Mouse (Mus musculus): ENCODE results near the gene Mettl1. TPM values are rescaled to one million over a fixed set of nuclear protein-coding genes. Genes with fewer than 3 reads are reported as not detected.

The Mettl1 gene
- polyA plus RNA-seq, 1 experiment = 14.6 TPM

DNA sequence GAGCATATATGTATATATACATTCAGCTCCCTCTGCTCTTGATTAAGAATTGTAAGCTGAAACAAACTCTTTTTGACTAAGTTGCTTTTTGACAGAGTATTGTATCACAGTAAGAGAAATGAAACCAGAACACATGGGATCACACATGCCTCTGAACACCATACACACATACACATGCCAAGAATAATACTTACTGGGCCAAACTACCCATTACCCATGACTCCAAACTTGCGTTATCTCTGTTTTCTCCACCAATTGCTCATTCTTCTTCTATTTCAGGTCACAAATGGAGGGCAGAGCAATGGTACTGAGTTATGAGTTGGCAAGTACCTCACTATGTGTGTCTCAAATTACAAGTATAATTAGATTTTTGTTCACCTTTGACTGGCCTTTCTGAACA, 32.8 kb downstream of the Mettl1 start:
- Histone ChIP-seq H3K4me1 (ENCODE audit: control insufficient read depth, insufficient read depth, low read length) (peaks cover 5% of the 10 kb centered on the region; the same call in 1 of the 2 replicates), H3K4me3 (replicated peaks; ENCODE audit: control insufficient read depth, low read depth, low read length) (no peak overlapping the region), H3K27ac (ENCODE audit: control insufficient read depth, insufficient read depth, low read depth, low read length, poor library complexity) (no peak overlapping the region)
- 88% methylated on average over 1 of the region's 1 CpGs for WGBS
- no peak for TF ChIP-seq CTCF (IDR thresholded peaks at IDR 0.05; ENCODE audit: control insufficient read depth, insufficient read depth, low read length)
- no peak for TF ChIP-seq POLR2A (IDR thresholded peaks at IDR 0.05; ENCODE audit: borderline replicate concordance, control insufficient read depth, low read depth, low read length)

DNA sequence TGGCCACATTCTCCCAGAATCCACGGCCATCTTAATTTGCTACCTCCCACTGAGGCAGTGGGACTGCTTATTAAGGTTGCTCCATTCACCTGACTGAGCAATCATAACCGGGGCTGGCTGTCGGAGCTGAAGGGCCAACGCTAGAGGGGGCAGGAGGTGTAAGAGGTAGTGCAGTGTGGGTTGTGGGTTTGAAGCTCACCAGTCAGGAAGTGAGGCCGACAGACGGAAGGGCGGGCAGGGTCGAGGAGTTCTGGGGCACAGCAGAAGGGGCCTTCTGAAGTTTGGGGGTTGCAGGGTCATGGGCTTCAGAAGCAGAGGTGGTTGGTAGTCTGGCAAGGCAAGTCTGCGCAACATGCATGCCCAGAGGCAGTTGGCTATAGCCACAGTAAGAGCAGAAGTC, 33.9 kb downstream of the Mettl1 start, which contains the start of gene Agap2:
TSS of gene Agap2 (plus strand) at position 205 of the 400 bp plus-strand sequence.
- Histone ChIP-seq H3K27ac (ENCODE audit: control insufficient read depth, insufficient read depth, low read depth, low read length, poor library complexity) (peak within 1 kb of the TSS; percentile 35), H3K4me3 (replicated peaks; ENCODE audit: control insufficient read depth, low read depth, low read length) (peak within 1 kb of the TSS; percentile 87), H3K4me1 (ENCODE audit: control insufficient read depth, insufficient read depth, low read length) (peaks cover 5% of the 10 kb centered on the region; the same call in 1 of the 2 replicates)
- WGBS = 3% methylated on average over 9 of the region's 9 CpGs
- TF ChIP-seq CTCF (IDR thresholded peaks at IDR 0.05; ENCODE audit: control insufficient read depth, insufficient read depth, low read length) (peak; percentile 76), POLR2A (IDR thresholded peaks at IDR 0.05; ENCODE audit: borderline replicate concordance, control insufficient read depth, low read depth, low read length) (peak; percentile 75; the same call in 1 of the 2 replicates)

GRCm38 (mm10) chr10:127075651-127076050, 34.4 kb downstream of the Mettl1 start:
- WGBS = 3% methylated on average over 8 of the region's 8 CpGs
- TF ChIP-seq POLR2A (IDR thresholded peaks at IDR 0.05; ENCODE audit: borderline replicate concordance, control insufficient read depth, low read depth, low read length) = no peak
- no peak for TF ChIP-seq CTCF (IDR thresholded peaks at IDR 0.05; ENCODE audit: control insufficient read depth, insufficient read depth, low read length)
- Histone ChIP-seq H3K4me1 (ENCODE audit: control insufficient read depth, insufficient read depth, low read length) (peaks cover 5% of the 10 kb centered on the region; the same call in 1 of the 2 replicates), H3K27ac (ENCODE audit: control insufficient read depth, insufficient read depth, low read depth, low read length, poor library complexity) (peak overlapping the region; percentile 35), H3K4me3 (replicated peaks; ENCODE audit: control insufficient read depth, low read depth, low read length) (peak overlapping the region; percentile 87)

GRCm38 (mm10) chr10:127076082-127076481, 34.9 kb downstream of the Mettl1 start:
- WGBS = 7% methylated on average over 4 of the region's 4 CpGs
- TF ChIP-seq CTCF (IDR thresholded peaks at IDR 0.05; ENCODE audit: control insufficient read depth, insufficient read depth, low read length) (no peak), POLR2A (IDR thresholded peaks at IDR 0.05; ENCODE audit: borderline replicate concordance, control insufficient read depth, low read depth, low read length) (no peak)
- H3K4me3 ChIP-seq (replicated peaks; ENCODE audit: control insufficient read depth, low read depth, low read length) = peak overlapping the region; percentile 87
- peak overlapping the region; percentile 6; the same call in 1 of the 2 replicates for H3K27ac ChIP-seq (ENCODE audit: control insufficient read depth, insufficient read depth, low read depth, low read length, poor library complexity)
- H3K4me1 ChIP-seq (ENCODE audit: control insufficient read depth, insufficient read depth, low read length) = peaks cover 3% of the 10 kb centered on the region; the same call in 1 of the 2 replicates

- Histone ChIP-seq H3K27ac (ENCODE audit: control insufficient read depth, insufficient read depth, low read depth, low read length, poor library complexity) (no peak overlapping the region), H3K4me3 (replicated peaks; ENCODE audit: control insufficient read depth, low read depth, low read length) (no peak overlapping the region), H3K4me1 (ENCODE audit: control insufficient read depth, insufficient read depth, low read length) (no peaks in the 10 kb centered on the region; the same call in 1 of the 2 replicates)
- TF ChIP-seq CTCF (IDR thresholded peaks at IDR 0.05; ENCODE audit: control insufficient read depth, insufficient read depth, low read length) (no peak), POLR2A (IDR thresholded peaks at IDR 0.05; ENCODE audit: borderline replicate concordance, control insufficient read depth, low read depth, low read length) (no peak)
- 80% methylated on average over 10 of the region's 10 CpGs for WGBS
These were observed 36.3 kb downstream of the Mettl1 start for GRCm38 (mm10) chr10:127077515-127077914.

DNA sequence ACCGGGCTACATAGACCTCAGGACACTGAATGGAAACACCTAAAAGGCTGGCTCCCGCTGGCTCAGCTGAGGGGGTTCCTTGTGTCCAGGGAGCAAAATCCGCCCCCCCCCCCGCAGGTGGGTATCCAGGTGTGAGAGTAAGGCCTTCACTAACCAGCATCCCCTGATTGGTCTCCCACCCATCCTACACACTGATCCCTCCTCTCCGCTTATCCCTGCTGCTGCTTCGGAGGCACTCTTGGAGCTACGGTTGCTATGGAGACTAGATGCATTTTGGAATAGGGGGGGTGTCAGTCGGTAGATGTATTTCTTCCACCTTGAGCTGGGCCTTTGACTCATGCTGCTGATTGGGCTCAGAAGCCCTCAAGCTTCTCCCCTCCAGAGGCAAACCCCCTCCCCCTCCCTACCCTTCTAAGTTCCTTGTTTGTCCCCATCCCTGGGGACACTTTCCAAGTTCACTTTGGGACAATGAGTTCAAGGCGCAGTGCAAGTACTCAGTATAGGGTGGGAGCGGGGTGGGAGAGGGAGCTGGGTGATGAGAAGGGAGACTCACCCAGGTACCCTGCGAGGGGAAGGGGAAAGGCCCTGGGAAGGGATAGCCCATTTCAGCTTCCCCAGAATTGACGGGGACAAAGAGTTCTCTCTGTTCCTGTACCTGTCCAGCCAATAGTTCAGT, 36.9 kb downstream of the Mettl1 start:
- TF ChIP-seq CTCF (IDR thresholded peaks at IDR 0.05; ENCODE audit: control insufficient read depth, insufficient read depth, low read length) (no peak), POLR2A (IDR thresholded peaks at IDR 0.05; ENCODE audit: borderline replicate concordance, control insufficient read depth, low read depth, low read length) (no peak)
- Histone ChIP-seq H3K27ac (ENCODE audit: control insufficient read depth, insufficient read depth, low read depth, low read length, poor library complexity) (no peak overlapping the region), H3K4me1 (ENCODE audit: control insufficient read depth, insufficient read depth, low read length) (no peaks in the 10 kb centered on the region; the same call in 1 of the 2 replicates), H3K4me3 (replicated peaks; ENCODE audit: control insufficient read depth, low read depth, low read length) (no peak overlapping the region)
- WGBS = 73% methylated on average over 12 of the region's 12 CpGs

- Histone ChIP-seq H3K4me1 (ENCODE audit: control insufficient read depth, insufficient read depth, low read length) (no peaks in the 10 kb centered on the region; the same call in 1 of the 2 replicates), H3K27ac (ENCODE audit: control insufficient read depth, insufficient read depth, low read depth, low read length, poor library complexity) (no peak overlapping the region), H3K4me3 (replicated peaks; ENCODE audit: control insufficient read depth, low read depth, low read length) (no peak overlapping the region)
- 81% methylated on average over 49 of the region's 49 CpGs for WGBS
- TF ChIP-seq POLR2A (IDR thresholded peaks at IDR 0.05; ENCODE audit: borderline replicate concordance, control insufficient read depth, low read depth, low read length) (no peak), CTCF (IDR thresholded peaks at IDR 0.05; ENCODE audit: control insufficient read depth, insufficient read depth, low read length) (no peak)
These were observed 37.7 kb downstream of the Mettl1 start for GRCm38 (mm10) chr10:127078677-127079575.
